Mouse (Mus musculus): ENCODE measurements at regions not wholly inside any gene's neighbourhood (a gene's known extent, or its start where the extent isn't known, plus 50 kb on each side); places are given as distances from the start of the nearest gene placed in this dataset.

GRCm38 (mm10) chr17:45961626-45962319 lies 70.4 kb downstream of the Vegfa start:
- no peaks in the 10 kb centered on the region for H3K4me1 ChIP-seq (ENCODE audit: control insufficient read depth in 1 of 2, insufficient read depth in 2 of 2)
- dilution Hi-C loops (cut with MboI; ENCODE audit: extremely low pct_ligation_motif_present, extremely low pct_unique_long_range_greater_than_20kb, low sequenced_read_pairs): no loop called here

GRCm38 (mm10) chr17:45958094-45958881 lies 73.9 kb downstream of the Vegfa start:
- Histone ChIP-seq H3K4me1 (ENCODE audit: control insufficient read depth in 1 of 2, insufficient read depth in 2 of 2) (peaks cover 4 to 8% of the 10 kb centered on the region in 2 experiments; a peak in 3 of 4 replicates), H3K27ac (ENCODE audit: insufficient read depth, low read depth) (no peak overlapping the region)
- dilution Hi-C loops (cut with MboI; ENCODE audit: extremely low pct_ligation_motif_present, extremely low pct_unique_long_range_greater_than_20kb, low sequenced_read_pairs): no loop called here

More at GRCm38 (mm10) chr17:45961626-45962319, 70.4 kb downstream of the Vegfa start:
- no peak overlapping the region for H3K4me3 ChIP-seq (replicated peaks in 1 of 3; ENCODE audit: low read depth in 2 of 3, low read length in 2 of 3, poor library complexity in 1 of 3)
- TF ChIP-seq MYC (IDR thresholded peaks at IDR 0.05; ENCODE audit: low read depth, low read length) (no peak), HCFC1 (IDR thresholded peaks at IDR 0.05; ENCODE audit: low read depth, low read length) (no peak), CHD1 (IDR thresholded peaks at IDR 0.05; ENCODE audit: low read depth, low read length) (no peak), POLR2AphosphoS2 (IDR thresholded peaks at IDR 0.05; ENCODE audit: low read depth, low read length) (no peak), POLR2A (IDR thresholded peaks at IDR 0.05; ENCODE audit: low read depth, low read length) (no peak), EP300 (IDR thresholded peaks at IDR 0.05; ENCODE audit: low read length) (no peak), TBP (conservative IDR thresholded peaks at IDR 0.05; ENCODE audit: low read depth, low read length) (no peak), UBTF (IDR thresholded peaks at IDR 0.05; ENCODE audit: low read depth, low read length) (no peak), USF1 (IDR thresholded peaks at IDR 0.05; ENCODE audit: low read depth, low read length) (no peak), RCOR1 (conservative IDR thresholded peaks at IDR 0.05; ENCODE audit: low read depth, low read length) (no peak), SIN3A (IDR thresholded peaks at IDR 0.05; ENCODE audit: low read length) (no peak), JUN (IDR thresholded peaks at IDR 0.05; ENCODE audit: insufficient read depth, low read depth, low read length) (no peak), MEF2A (IDR thresholded peaks at IDR 0.05; ENCODE audit: borderline replicate concordance, low read depth, low read length) (no peak), NELFE (IDR thresholded peaks at IDR 0.05; ENCODE audit: low read depth, low read length) (no peak), TCF12 (IDR thresholded peaks at IDR 0.05; ENCODE audit: low read depth, low read length) (no peak), RAD21 (IDR thresholded peaks at IDR 0.05; ENCODE audit: low read depth, low read length) (no peak), JUND (conservative IDR thresholded peaks at IDR 0.05; ENCODE audit: low read depth, low read length) (no peak)
- in situ Hi-C loops (cut with MboI; ENCODE audit: low pct_ligation_motif_present, low pct_unique_long_range_greater_than_20kb, low sequenced_read_pairs): no loop called here
- H3K36me3 ChIP-seq (replicated peaks in 1 of 2; ENCODE audit: control insufficient read depth in 1 of 2, insufficient read depth in 1 of 2, low read length in 1 of 2): no peaks in the 10 kb centered on the region
- H3K9me3 ChIP-seq (replicated peaks; ENCODE audit: low read length): no peaks in the 10 kb centered on the region
- peaks cover 89% of the 10 kb centered on the region for H3K27me3 ChIP-seq (replicated peaks)
- H3K9ac ChIP-seq (ENCODE audit: insufficient read depth, low read depth): no peak overlapping the region
- no peak overlapping the region for H3K4me2 ChIP-seq (ENCODE audit: insufficient read depth, low read depth, poor library complexity, severe bottlenecking)
- H3K27ac ChIP-seq (ENCODE audit: insufficient read depth, low read depth): no peak overlapping the region
- DNase-seq (ENCODE audit: extremely low read depth): no peak
- no peaks in the 10 kb centered on the region for H3K79me2 ChIP-seq (replicated peaks; ENCODE audit: control insufficient read depth, extremely low read depth, insufficient read depth, poor library complexity, severe bottlenecking)

More at GRCm38 (mm10) chr17:45958094-45958881, 73.9 kb downstream of the Vegfa start:
- DNase-seq (ENCODE audit: extremely low read depth): no peak
- peaks cover 78% of the 10 kb centered on the region for H3K27me3 ChIP-seq (replicated peaks)
- H3K79me2 ChIP-seq (replicated peaks; ENCODE audit: control insufficient read depth, extremely low read depth, insufficient read depth, poor library complexity, severe bottlenecking): no peaks in the 10 kb centered on the region
- H3K4me3 ChIP-seq (replicated peaks in 1 of 3; ENCODE audit: low read depth in 2 of 3, low read length in 2 of 3, poor library complexity in 1 of 3): no peak overlapping the region
- no peaks in the 10 kb centered on the region for H3K36me3 ChIP-seq (replicated peaks in 1 of 2; ENCODE audit: control insufficient read depth in 1 of 2, insufficient read depth in 1 of 2, low read length in 1 of 2)
- in situ Hi-C loops (cut with MboI; ENCODE audit: low pct_ligation_motif_present, low pct_unique_long_range_greater_than_20kb, low sequenced_read_pairs): no loop called here
- H3K9me3 ChIP-seq (replicated peaks; ENCODE audit: low read length): peaks cover 3% of the 10 kb centered on the region
- TF ChIP-seq MXI1 (IDR thresholded peaks at IDR 0.05; ENCODE audit: low read depth, low read length) (no peak), PAX5 (IDR thresholded peaks at IDR 0.05; ENCODE audit: low read length) (no peak), EP300 (IDR thresholded peaks at IDR 0.05; ENCODE audit: low read length) (no peak), USF1 (IDR thresholded peaks at IDR 0.05; ENCODE audit: low read depth, low read length) (no peak), IRF4 (IDR thresholded peaks at IDR 0.05; ENCODE audit: low read depth, low read length) (no peak), ZC3H11A (IDR thresholded peaks at IDR 0.05; ENCODE audit: low read depth, low read length) (no peak), POLR2AphosphoS2 (IDR thresholded peaks at IDR 0.05; ENCODE audit: low read depth, low read length) (no peak), JUND (conservative IDR thresholded peaks at IDR 0.05; ENCODE audit: low read depth, low read length) (no peak), NELFE (IDR thresholded peaks at IDR 0.05; ENCODE audit: low read depth, low read length) (no peak), MAFK (IDR thresholded peaks at IDR 0.05; ENCODE audit: insufficient replicate concordance, low read length) (no peak), SMC3 (IDR thresholded peaks at IDR 0.05; ENCODE audit: low read depth, low read length) (peak; percentile 30), RAD21 (IDR thresholded peaks at IDR 0.05; ENCODE audit: low read depth, low read length) (peak; percentile 33), E2F4 (IDR thresholded peaks at IDR 0.05; ENCODE audit: insufficient replicate concordance, low read depth, low read length) (no peak), MEF2A (IDR thresholded peaks at IDR 0.05; ENCODE audit: borderline replicate concordance, low read depth, low read length) (no peak), KAT2A (IDR thresholded peaks at IDR 0.05; ENCODE audit: insufficient replicate concordance, low read length) (no peak), TBP (conservative IDR thresholded peaks at IDR 0.05; ENCODE audit: low read depth, low read length) (no peak), JUN (IDR thresholded peaks at IDR 0.05; ENCODE audit: insufficient read depth, low read depth, low read length) (no peak), ZMIZ1 (IDR thresholded peaks at IDR 0.05; ENCODE audit: low read depth, low read length) (no peak), SIN3A (IDR thresholded peaks at IDR 0.05; ENCODE audit: low read length) (no peak), RCOR1 (conservative IDR thresholded peaks at IDR 0.05; ENCODE audit: low read depth, low read length) (no peak), CTCF (conservative IDR thresholded peaks at IDR 0.05 in 1 of 2, IDR thresholded peaks at IDR 0.05 in 1 of 2; ENCODE audit: low read depth in 2 of 2, low read length in 2 of 2) (peak in 1 of 2 experiments; percentile 41; a peak in 2 of 4 replicates), ZNF384 (IDR thresholded peaks at IDR 0.05; ENCODE audit: low read depth, low read length) (no peak), UBTF (IDR thresholded peaks at IDR 0.05; ENCODE audit: low read depth, low read length) (no peak), TCF12 (IDR thresholded peaks at IDR 0.05; ENCODE audit: low read depth, low read length) (no peak), USF2 (conservative IDR thresholded peaks at IDR 0.05; ENCODE audit: low read depth, low read length) (no peak)
- H3K9ac ChIP-seq (ENCODE audit: insufficient read depth, low read depth): no peak overlapping the region
- no peak overlapping the region for H3K4me2 ChIP-seq (ENCODE audit: insufficient read depth, low read depth, poor library complexity, severe bottlenecking)

Data from CH12.LX (cell line).